Mouse (Mus musculus) myocyte (in vitro differentiated cells): ENCODE data around the gene Mesp1. TPM values are rescaled to one million over a fixed set of nuclear protein-coding genes. Genes with fewer than 3 reads are reported as not detected.

ENCODE experiments used
- H3K27me3 ChIP-seq: one replicate; pipeline ENCODE4 v1.6.1; 2011; ENCODE audit not compliant: control insufficient read depth, insufficient read depth, insufficient read length
- H3K36me3 ChIP-seq: one replicate; pipeline ENCODE4 v1.6.1; 2011; ENCODE audit not compliant: control insufficient read depth, insufficient read depth
- H3K4me2 ChIP-seq: one replicate; pipeline ENCODE4 v1.6.1; 2011; ENCODE audit warnings: low read depth, control low read depth
- H3K4me3 ChIP-seq: one replicate; pipeline ENCODE4 v1.5.1; 2011; ENCODE audit warnings: mild to moderate bottlenecking, control low read depth, moderate library complexity
- H3K79me2 ChIP-seq: one replicate; pipeline ENCODE4 v1.6.1; 2011; ENCODE audit not compliant: control insufficient read depth, insufficient read depth
- H3ac ChIP-seq: one replicate; pipeline ENCODE4 v1.6.1; 2011; ENCODE audit not compliant: control insufficient read depth, insufficient read length
- CEBPB ChIP-seq: IDR thresholded peaks from 2 replicates; pipeline ENCODE4 v1.6.1; 2011; ENCODE audit warnings: mild to moderate bottlenecking, moderate library complexity; ENCODE audit not compliant: poor library complexity, insufficient read depth, severe bottlenecking
- E2F4 ChIP-seq: IDR thresholded peaks from one replicate; pipeline ENCODE4 v1.6.1; 2011; ENCODE audit warnings: mild to moderate bottlenecking, control low read depth, moderate library complexity; ENCODE audit not compliant: insufficient read depth
- MAX ChIP-seq: IDR thresholded peaks from one replicate; pipeline ENCODE4 v1.6.1; 2011; ENCODE audit warnings: low read depth, mild to moderate bottlenecking, control low read depth
- MYOD1 ChIP-seq, 3 experiments: IDR thresholded peaks; one replicate each; pipeline ENCODE4 v1.6.1; 2011; ENCODE audit warnings: control low read depth in 2 of 3, low read depth in 2 of 3, mild to moderate bottlenecking in 2 of 3, moderate library complexity in 1 of 3; ENCODE audit not compliant: insufficient read length in 2 of 3, control insufficient read depth in 1 of 3
- MYOG ChIP-seq, 3 experiments: IDR thresholded peaks; one replicate each; pipeline ENCODE4 v1.6.1; 2011; ENCODE audit warnings: control low read depth in 2 of 3, low read depth in 2 of 3, mild to moderate bottlenecking in 2 of 3; ENCODE audit not compliant: insufficient read length in 2 of 3, control insufficient read depth in 1 of 3, insufficient read depth in 1 of 3
- POLR2A ChIP-seq: IDR thresholded peaks from one replicate; pipeline ENCODE4 v1.6.1; 2011; ENCODE audit warnings: low read depth, mild to moderate bottlenecking, control low read depth, moderate library complexity; ENCODE audit not compliant: insufficient read length
- POLR2AphosphoS2 ChIP-seq: IDR thresholded peaks from one replicate; pipeline ENCODE4 v1.6.1; 2011; ENCODE audit warnings: low read depth, control low read depth; ENCODE audit not compliant: insufficient read length
- REST ChIP-seq: IDR thresholded peaks from one replicate; pipeline ENCODE4 v1.6.1; 2011; ENCODE audit warnings: mild to moderate bottlenecking, control low read depth, moderate library complexity; ENCODE audit not compliant: insufficient read depth, insufficient read length
- SRF ChIP-seq: IDR thresholded peaks from one replicate; pipeline ENCODE4 v1.6.1; 2011; ENCODE audit warnings: low read depth; ENCODE audit not compliant: control insufficient read depth, insufficient read length
- TCF12 ChIP-seq: IDR thresholded peaks from one replicate; pipeline ENCODE4 v1.6.1; 2011; ENCODE audit warnings: mild to moderate bottlenecking, control low read depth; ENCODE audit not compliant: poor library complexity, insufficient read depth, severe bottlenecking
- TCF3 ChIP-seq: IDR thresholded peaks from one replicate; pipeline ENCODE4 v1.6.1; 2011; ENCODE audit warnings: low read depth, control low read depth; ENCODE audit not compliant: insufficient read length
- USF1 ChIP-seq: IDR thresholded peaks from one replicate; pipeline ENCODE4 v1.6.1; 2011; ENCODE audit warnings: low read depth, mild to moderate bottlenecking, control low read depth, moderate library complexity
- polyA plus RNA-seq: library from polyadenylated mRNA; unstranded; fragments of >200 nt; fragmentation: generic; extraction: Trizol; gene quantifications from one replicate; pipeline ENCODE4 v1.2.1, GENCODE M21; 2012; ENCODE audit warnings: missing spikeins

Gene Mesp1
- polyA plus RNA-seq, 1 experiment: not detected

- Histone ChIP-seq H3ac (no peak overlapping the region), H3K27me3 (peaks cover 2% of the 10 kb centered on the region)
- TF ChIP-seq TCF3: no peak
Measured at GRCm38 (mm10) chr7:79781826-79782515, 11.6 kb downstream of the Mesp1 start.

GRCm38 (mm10) chr7:79780647-79781626, 12.7 kb downstream of the Mesp1 start:
- H3K4me3 ChIP-seq: peak overlapping the region; percentile 11
- peaks cover 12% of the 10 kb centered on the region for H3K27me3 ChIP-seq
- H3K36me3 ChIP-seq: no peaks in the 10 kb centered on the region
- peak; percentile 33 for TF ChIP-seq POLR2A
- TF ChIP-seq MYOD1 (IDR thresholded peaks at IDR 0.05; ENCODE audit: control insufficient read depth in 1 of 3, insufficient read length in 2 of 3, low read depth in 2 of 3): no peak
- TF ChIP-seq TCF12: no peak
- TF ChIP-seq CEBPB: peak; percentile 78
- no peak overlapping the region for H3ac ChIP-seq
- H3K79me2 ChIP-seq: no peaks in the 10 kb centered on the region
- peak overlapping the region; percentile 78 for H3K4me2 ChIP-seq

More at GRCm38 (mm10) chr7:79781826-79782515, 11.6 kb downstream of the Mesp1 start:
- Histone ChIP-seq H3K36me3 (no peaks in the 10 kb centered on the region), H3K4me3 (peak overlapping the region; percentile 11), H3K4me2 (peak overlapping the region; percentile 78), H3K79me2 (no peaks in the 10 kb centered on the region)

- H3ac ChIP-seq: no peak overlapping the region
- no peak overlapping the region for H3K4me2 ChIP-seq
- TF ChIP-seq E2F4: no peak
- TF ChIP-seq REST: no peak
- TF ChIP-seq TCF3: no peak
- TF ChIP-seq TCF12: no peak
- no peak for TF ChIP-seq CEBPB
- no peak for TF ChIP-seq POLR2A
- no peak for TF ChIP-seq MYOD1 (IDR thresholded peaks at IDR 0.05; ENCODE audit: control insufficient read depth in 1 of 3, insufficient read length in 2 of 3, low read depth in 2 of 3)
- no peak for TF ChIP-seq MYOG (IDR thresholded peaks at IDR 0.05; ENCODE audit: control insufficient read depth in 1 of 3, insufficient read depth in 1 of 3, insufficient read length in 2 of 3, low read depth in 2 of 3)
- TF ChIP-seq USF1: no peak
- no peak for TF ChIP-seq SRF
- no peak for TF ChIP-seq MAX
- no peak for TF ChIP-seq POLR2AphosphoS2
- no peaks in the 10 kb centered on the region for H3K79me2 ChIP-seq
- H3K4me3 ChIP-seq: no peak overlapping the region
- no peaks in the 10 kb centered on the region for H3K36me3 ChIP-seq
- H3K27me3 ChIP-seq: peaks cover 33% of the 10 kb centered on the region
Measured at GRCm38 (mm10) chr7:79771561-79772512, 21.8 kb downstream of the Mesp1 start.

- peaks cover 15% of the 10 kb centered on the region for H3K27me3 ChIP-seq
- H3K79me2 ChIP-seq: no peaks in the 10 kb centered on the region
- H3K4me3 ChIP-seq: no peak overlapping the region
- no peak for TF ChIP-seq USF1
- TF ChIP-seq TCF3: peak; percentile 70
- peak; percentile 86 for TF ChIP-seq TCF12
- peak in 2 of 3 experiments; percentile 78 to 91 for TF ChIP-seq MYOD1 (IDR thresholded peaks at IDR 0.05; ENCODE audit: control insufficient read depth in 1 of 3, insufficient read length in 2 of 3, low read depth in 2 of 3)
- TF ChIP-seq POLR2A: no peak
- TF ChIP-seq MYOG (IDR thresholded peaks at IDR 0.05; ENCODE audit: control insufficient read depth in 1 of 3, insufficient read depth in 1 of 3, insufficient read length in 2 of 3, low read depth in 2 of 3): peak; percentile 58 to 96 (median 95)
- H3ac ChIP-seq: no peak overlapping the region
- H3K36me3 ChIP-seq: no peaks in the 10 kb centered on the region
- H3K4me2 ChIP-seq: no peak overlapping the region
Measured at GRCm38 (mm10) chr7:79769664-79770063, 23.9 kb downstream of the Mesp1 start.
